In genomic region chr17:87289367-87289766, GRCm38 (mm10) we compare ENCODE assay signal across 22 mouse cellular contexts. TPM values are rescaled to one million over a fixed set of nuclear protein-coding genes. Genes with fewer than 3 reads are reported as not detected.
A peak's percentile ranks its signal among the peaks of the same experiment; 100 is the strongest.
DNase-seq lines count a peak whose midpoint lies in the region; ATAC-seq and TF ChIP-seq lines count a peak whose summit lies in the region.
"Had no signal": no experiment of that assay in that cellular context is flagged by ENCODE, and none has a peak within 500 bp of the region (broad histone marks: within the 10 kb centered on the region; RNA-seq: fewer than 3 reads in every experiment).

No protein-coding gene starts in this region.

- H3K36me3 ChIP-seq in kidney, postnatal 0 days (ENCODE audit: insufficient read depth, low read length), result no peaks in the 10 kb centered on the region
- no peaks in the 10 kb centered on the region; the same call in 1 of the 2 replicates for H3K36me3 ChIP-seq in kidney, embryonic 16.5 days (ENCODE audit: insufficient read depth, low read length)
- H3K36me3 ChIP-seq in intestine, postnatal 0 days (ENCODE audit: control insufficient read depth, insufficient read depth), result peaks cover 20% of the 10 kb centered on the region
- H3K36me3 ChIP-seq: forebrain, embryonic 12.5 days; heart, embryonic 15.5 days; limb, embryonic 12.5 days had no signal

- no peak overlapping the region for H3K4me3 ChIP-seq in kidney, postnatal 0 days (replicated peaks; ENCODE audit: low read depth, low read length)
- H3K4me3 ChIP-seq in kidney, embryonic 16.5 days (ENCODE audit: low read length), result no peak overlapping the region
- no peak overlapping the region for H3K4me3 ChIP-seq in intestine, postnatal 0 days (ENCODE audit: low read depth, low read length)
- H3K4me3 ChIP-seq: erythroblast, embryonic 14.5 days; forebrain, embryonic 12.5 days; heart, embryonic 15.5 days; limb, embryonic 12.5 days; liver, embryonic 13.5 days had no signal

- no peak overlapping the region for H3K9ac ChIP-seq in kidney, postnatal 0 days (ENCODE audit: low read depth, low read length)
- no peak overlapping the region for H3K9ac ChIP-seq in kidney, embryonic 16.5 days (replicated peaks; ENCODE audit: low read length)
- H3K9ac ChIP-seq in intestine, postnatal 0 days (ENCODE audit: low read depth, low read length), result no peak overlapping the region
- H3K9ac ChIP-seq: forebrain, embryonic 12.5 days; forebrain, postnatal 0 days; heart, embryonic 15.5 days; limb, embryonic 12.5 days; liver, embryonic 13.5 days; lung, embryonic 14.5 days had no signal

- H3K27ac ChIP-seq in kidney, postnatal 0 days, result no peak overlapping the region
- no peak overlapping the region for H3K27ac ChIP-seq in kidney, embryonic 16.5 days (ENCODE audit: low read length)
- H3K27ac ChIP-seq in intestine, postnatal 0 days (ENCODE audit: low read depth, low read length), result peak overlapping the region; percentile 83
- H3K27ac ChIP-seq: forebrain, embryonic 12.5 days; heart, embryonic 15.5 days; limb, embryonic 12.5 days; liver, embryonic 13.5 days had no signal

- TF ChIP-seq CTCF in kidney, postnatal 0 days (IDR thresholded peaks at IDR 0.05; ENCODE audit: low read depth), result no peak
- TF ChIP-seq CTCF in intestine, postnatal 0 days (IDR thresholded peaks at IDR 0.05; ENCODE audit: low read depth), result no peak

- peaks cover 5% of the 10 kb centered on the region; the same call in 1 of the 2 replicates for H3K4me1 ChIP-seq in kidney, postnatal 0 days (replicated peaks; ENCODE audit: insufficient read depth, low read length)
- peaks cover 10% of the 10 kb centered on the region; the same call in 1 of the 2 replicates for H3K4me1 ChIP-seq in kidney, embryonic 16.5 days (ENCODE audit: insufficient read depth, low read length)
- peaks cover 12% of the 10 kb centered on the region; the same call in 1 of the 2 replicates for H3K4me1 ChIP-seq in intestine, postnatal 0 days (replicated peaks; ENCODE audit: control insufficient read depth, insufficient read depth, low read length)
- H3K4me1 ChIP-seq: heart, embryonic 15.5 days had no signal

- no peaks in the 10 kb centered on the region for H3K9me3 ChIP-seq in kidney, postnatal 0 days (replicated peaks; ENCODE audit: low read length)
- H3K9me3 ChIP-seq in kidney, embryonic 16.5 days (ENCODE audit: low read length), result no peaks in the 10 kb centered on the region
- no peaks in the 10 kb centered on the region for H3K9me3 ChIP-seq in intestine, postnatal 0 days (ENCODE audit: control insufficient read depth)
- H3K9me3 ChIP-seq: forebrain, embryonic 12.5 days; heart, embryonic 15.5 days; limb, embryonic 12.5 days; liver, embryonic 13.5 days had no signal

- 66% methylated on average over 5 of the region's 5 CpGs for WGBS in kidney, postnatal 0 days
- WGBS in kidney, embryonic 16.5 days, result 64% methylated on average over 5 of the region's 5 CpGs
- WGBS in intestine, postnatal 0 days, result 46% methylated on average over 5 of the region's 5 CpGs

- H3K27me3 ChIP-seq in kidney, postnatal 0 days (ENCODE audit: insufficient read depth, low read length), result no peaks in the 10 kb centered on the region
- peaks cover 7% of the 10 kb centered on the region; the same call in 1 of the 2 replicates for H3K27me3 ChIP-seq in kidney, embryonic 16.5 days (ENCODE audit: insufficient read depth, low read length)
- no peaks in the 10 kb centered on the region for H3K27me3 ChIP-seq in intestine, postnatal 0 days (replicated peaks; ENCODE audit: control insufficient read depth, insufficient read depth, low read length)
- H3K27me3 ChIP-seq: liver, embryonic 13.5 days had no signal

- ATAC-seq in kidney, postnatal 0 days (replicated peaks; ENCODE audit: low FRiP score, low read depth), result peak; percentile 70
- no peak; the same call in 1 of the 2 replicates for ATAC-seq in kidney, embryonic 16.5 days (ENCODE audit: low FRiP score, low TSS enrichment)
- peak; percentile 83 for ATAC-seq in intestine, postnatal 0 days
- ATAC-seq: CD4-positive, CD25-positive, alpha-beta regulatory T cell, adult 4 months; forebrain, postnatal 0 days; hindbrain, embryonic 16.5 days had no signal

- H3K4me2 ChIP-seq in kidney, postnatal 0 days (ENCODE audit: low read length), result no peak overlapping the region
- H3K4me2 ChIP-seq in kidney, embryonic 16.5 days (replicated peaks; ENCODE audit: low read depth, low read length), result no peak overlapping the region
- H3K4me2 ChIP-seq in intestine, postnatal 0 days (replicated peaks; ENCODE audit: low read depth), result no peak overlapping the region; the same call in 1 of the 2 replicates
- H3K4me2 ChIP-seq: forebrain, embryonic 12.5 days; heart, embryonic 15.5 days; limb, embryonic 12.5 days; liver, embryonic 13.5 days; lung, embryonic 14.5 days had no signal

- DNase-seq in kidney, postnatal 0 days (ENCODE audit: low spot score), result peak; percentile 13
- DNase-seq in kidney, postnatal 36 days, result peak; percentile 65 to 74
- peak; percentile 71 for DNase-seq in yolk sac, embryonic 10.5 days (ENCODE audit: low spot score)
- no peak for DNase-seq in gastrocnemius, postnatal 10 days
- DNase-seq in cerebellum, postnatal 36 days, result no peak
- DNase-seq: adrenal gland, postnatal 25 days; cerebellum, adult 11-12 months; cerebellum, adult 9-11 months; forebrain, postnatal 0 days; liver, embryonic 13.5 days; lung, embryonic 14.5 days; lung, postnatal 14 days; midbrain, embryonic 14.5 days; right cerebral cortex, postnatal 14 days had no signal

RNA-seq across cellular contexts. Expression of gene Ttc7, which starts 6.7 kb away (rescaled TPM):
- 15.4 and 16.3 TPM in 2 replicates for polyA plus RNA-seq in kidney, postnatal 0 days (2015; fragmentation: Nextera tagmentation; extraction: Ambion mirVana)
- 8.7 and 9.4 TPM in 2 replicates for polyA plus RNA-seq in kidney, embryonic 16.5 days (2015; fragmentation: Nextera tagmentation; extraction: Ambion mirVana)
- 61.7 and 69.2 TPM in 2 replicates for polyA plus RNA-seq in intestine, postnatal 0 days (2015; fragmentation: Nextera tagmentation; extraction: Ambion mirVana)
- 10 to 100 TPM; 16.6 to 17.7 TPM for total RNA-seq in gastrocnemius, postnatal 10 days (2021)

RNA-seq across cellular contexts. Expression of gene Mcfd2, which starts 23.6 kb away (rescaled TPM):
- polyA plus RNA-seq in kidney, postnatal 0 days (2015; fragmentation: Nextera tagmentation; extraction: Ambion mirVana), result 140 and 151 TPM in 2 replicates
- 132 and 151 TPM in 2 replicates for polyA plus RNA-seq in kidney, embryonic 16.5 days (2015; fragmentation: Nextera tagmentation; extraction: Ambion mirVana)
- 220 and 231 TPM in 2 replicates for polyA plus RNA-seq in intestine, postnatal 0 days (2015; fragmentation: Nextera tagmentation; extraction: Ambion mirVana)
- total RNA-seq in gastrocnemius, postnatal 10 days (2021), result 10 to 100 TPM; 22.9 to 26.3 TPM

Comparison
In these comparisons a context has a peak if more than half of its experiments do, and no peak if none do; other contexts are left out.
1. DNase-seq: peak in kidney, postnatal 0 days (single experiment), kidney, postnatal 36 days (2 of 2) and yolk sac, embryonic 10.5 days (single experiment); none in gastrocnemius, postnatal 10 days (single experiment) and cerebellum, postnatal 36 days (0 of 2).